Mouse (Mus musculus) forebrain, embryonic 13.5 days (tissue): Measurements from ENCODE around the gene Sorbs2. TPM values are rescaled to one million over a fixed set of nuclear protein-coding genes. Genes with fewer than 3 reads are reported as not detected.

Experiments
- polyA plus RNA-seq: library from polyadenylated mRNA; unstranded; fragments of >200 nt; fragmentation: Nextera tagmentation; extraction: Ambion mirVana; gene quantifications from 2 replicates; pipeline ENCODE4 v1.2.1, GENCODE M21; 2015

The Sorbs2 gene
- polyA plus RNA-seq, 1 experiment from 2014 or later: 107 TPM

Other genes with a start within 250 kb of the Sorbs2 start
- not detected in 2 replicates for gene F11, start 245.8 kb upstream of the Sorbs2 start, polyA plus RNA-seq
- gene Klkb1, start 212.9 kb upstream of the Sorbs2 start, polyA plus RNA-seq: not detected in 2 replicates
- not detected in 2 replicates for gene Gm45753, start 199.3 kb upstream of the Sorbs2 start, polyA plus RNA-seq
- 0.49 and 0.72 TPM in 2 replicates for gene Cyp4v3, start 174.6 kb upstream of the Sorbs2 start, polyA plus RNA-seq
- gene Fam149a, start 125.5 kb upstream of the Sorbs2 start, polyA plus RNA-seq: 3.4 TPM in 2 replicates
- 0.87 and 1.3 TPM in 2 replicates for gene Tlr3, start 96.7 kb upstream of the Sorbs2 start, polyA plus RNA-seq